Mouse (Mus musculus) cortical plate, adult 2 months (tissue): ENCODE results near the gene St8sia1.

ENCODE experiments used
- CTCF ChIP-seq: fragments of 200-500 bp; IDR thresholded peaks from 2 replicates; pipeline ENCODE4 v1.5.1; 2011; ENCODE audit warnings: mild to moderate bottlenecking, control low read depth, low read length; ENCODE audit not compliant: insufficient read depth; ENCODE audit errors: extremely low read depth
- POLR2A ChIP-seq: fragments of 200-500 bp; IDR thresholded peaks from 2 replicates; pipeline ENCODE4 v1.6.1; 2011; ENCODE audit warnings: mild to moderate bottlenecking, low read length, control low read depth; ENCODE audit not compliant: insufficient read depth; ENCODE audit errors: extremely low read depth

DNA sequence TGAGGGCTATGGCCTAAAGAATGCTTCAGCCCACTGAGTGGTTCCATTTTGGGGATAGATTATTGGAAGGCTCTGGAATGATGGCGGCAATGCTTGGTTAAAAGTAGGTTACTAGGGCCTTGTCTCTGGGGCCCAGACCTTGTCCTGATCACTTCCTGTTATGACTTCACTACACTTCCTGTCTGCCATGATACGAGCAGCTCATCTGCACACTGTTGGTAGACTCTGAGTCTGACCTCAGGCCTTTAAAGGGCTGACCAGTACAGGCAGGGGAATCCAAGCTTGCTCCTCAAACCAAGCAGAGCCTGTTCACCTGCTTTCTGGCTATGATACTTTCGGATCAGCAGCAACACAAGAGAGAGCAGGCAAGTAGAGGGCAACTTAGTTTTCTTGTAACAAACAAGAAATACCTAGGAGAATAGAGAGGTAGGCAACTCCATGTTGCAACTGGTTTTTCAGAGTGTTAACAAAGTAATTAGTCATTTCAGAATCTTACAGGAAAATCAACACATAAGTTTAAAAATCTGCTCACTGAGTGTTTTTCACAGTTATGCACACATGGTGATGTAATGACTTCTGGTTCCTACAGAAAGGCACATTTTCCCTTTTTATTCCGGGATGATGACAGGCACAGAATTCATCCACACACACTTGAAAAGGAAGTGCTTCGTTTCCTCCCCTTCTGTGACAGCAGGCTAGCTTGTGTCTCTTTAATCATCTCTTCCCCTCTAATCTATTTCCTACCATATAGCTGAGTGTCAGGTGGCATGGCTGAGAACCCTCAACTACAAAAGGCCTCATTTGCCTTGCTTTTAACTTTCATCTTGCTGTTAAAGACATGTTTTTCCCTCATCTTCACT lies 55.1 kb downstream of the St8sia1 start:
- TF ChIP-seq CTCF (no peak), POLR2A (no peak)
